Mouse (Mus musculus): ENCODE measurements at regions not wholly inside any gene's neighbourhood (a gene's known extent, or its start where the extent isn't known, plus 50 kb on each side); places are given as distances from the start of the nearest gene placed in this dataset.

- DNase-seq, result no peak
Observed at GRCm38 (mm10) chr1:6928658-6929057, 2121.0 kb downstream of the Gm37988 start.

GRCm38 (mm10) chr1:6931876-6932275 lies 2124.2 kb downstream of the Gm37988 start:
- DNase-seq, result peak; percentile 6

- DNase-seq, result no peak
Observed at GRCm38 (mm10) chr1:6969838-6970237, 2162.1 kb downstream of the Gm37988 start.

- no peak for DNase-seq
Observed at GRCm38 (mm10) chr1:6973749-6974327, 2166.1 kb downstream of the Gm37988 start.

GRCm38 (mm10) chr1:6979626-6980025 lies 2171.9 kb downstream of the Gm37988 start:
- DNase-seq, result no peak

GRCm38 (mm10) chr1:6984226-6984625 lies 2176.5 kb downstream of the Gm37988 start:
- DNase-seq, result no peak

GRCm38 (mm10) chr1:6997611-6998010 lies 2189.9 kb downstream of the Gm37988 start:
- DNase-seq, result no peak

GRCm38 (mm10) chr1:7010184-7010583 lies 2202.5 kb downstream of the Gm37988 start:
- peak; percentile 41 for DNase-seq
